Mouse (Mus musculus): ENCODE measurements around the gene Tas1r1. TPM values are rescaled to one million over a fixed set of nuclear protein-coding genes. Genes with fewer than 3 reads are reported as not detected.
"Not testable (repeated sequence)": the region's sequence is repeated elsewhere in the genome, so short reads cannot be mapped to it uniquely, and the experiment has no call there.

Gene Tas1r1
- total and polyA plus RNA-seq, 2 experiments from 2014 or later, result 0.08 TPM; not detected in 1

- TF ChIP-seq EP300 (IDR thresholded peaks at IDR 0.05; ENCODE audit: low read depth) (no peak), CTCF (IDR thresholded peaks at IDR 0.05; ENCODE audit: low read depth) (no peak)
- H3K36me3 ChIP-seq (replicated peaks; ENCODE audit: control insufficient read depth, insufficient read depth, low read length), result peaks cover 56% of the 10 kb centered on the region
- H3K4me1 ChIP-seq (ENCODE audit: control insufficient read depth, insufficient read depth), result peaks cover 8% of the 10 kb centered on the region; the same call in 1 of the 2 replicates
- DNase-seq (ENCODE audit: low spot score) (no peak), ATAC-seq (ENCODE audit: insufficient read depth, low read depth) (no peak)
- H3K9me3 ChIP-seq (replicated peaks; ENCODE audit: control insufficient read depth, low read length), result no peaks in the 10 kb centered on the region
- no peaks in the 10 kb centered on the region for H3K27me3 ChIP-seq (ENCODE audit: control insufficient read depth, insufficient read depth, low read length)
- WGBS, result 95% methylated on average over 22 of the region's 22 CpGs
- H3K4me2 ChIP-seq (ENCODE audit: low read depth, low read length), result no peak overlapping the region
- no peak overlapping the region for H3K4me3 ChIP-seq (ENCODE audit: low read depth, low read length)
- H3K27ac ChIP-seq (ENCODE audit: low read depth), result no peak overlapping the region
- H3K9ac ChIP-seq (replicated peaks; ENCODE audit: low read depth, low read length), result no peak overlapping the region
Measured at GRCm38 (mm10) chr4:152041924-152042641, 3.7 kb upstream of the Tas1r1 start.

DNA sequence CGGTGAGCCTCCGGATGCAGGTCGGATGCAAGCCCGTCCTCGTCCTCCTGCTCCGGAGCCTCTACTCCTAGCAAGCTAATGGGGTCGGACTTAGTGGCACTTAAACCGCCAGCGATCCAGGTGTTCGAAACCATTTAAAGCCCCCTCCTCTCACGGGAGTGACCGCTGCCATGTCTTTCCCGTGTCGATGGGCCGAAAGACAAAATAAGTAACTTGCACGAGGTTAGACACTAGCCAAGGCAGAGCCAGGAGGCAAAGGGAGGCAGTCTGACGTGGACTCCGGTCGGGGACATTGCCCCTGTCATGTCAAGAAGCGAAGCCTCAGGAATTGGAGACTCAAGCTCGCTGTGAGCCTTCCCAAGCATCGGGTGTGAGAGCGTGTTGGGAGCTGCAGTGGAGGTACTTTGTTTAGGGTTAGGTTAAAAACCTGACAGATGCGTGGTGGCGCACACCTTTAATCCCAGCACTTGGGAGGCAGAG, 1.5 kb upstream of the Tas1r1 start:
- Histone ChIP-seq H3K27ac (ENCODE audit: low read depth) (peak overlapping the region; percentile 51; the same call in 1 of the 2 replicates), H3K27me3 (ENCODE audit: control insufficient read depth, insufficient read depth, low read length) (no peaks in the 10 kb centered on the region), H3K4me3 (ENCODE audit: low read depth, low read length) (peak overlapping the region; percentile 98), H3K9me3 (replicated peaks; ENCODE audit: control insufficient read depth, low read length) (no peaks in the 10 kb centered on the region), H3K4me2 (ENCODE audit: low read depth, low read length) (peak overlapping the region; percentile 100), H3K9ac (replicated peaks; ENCODE audit: low read depth, low read length) (peak overlapping the region; percentile 95), H3K4me1 (ENCODE audit: control insufficient read depth, insufficient read depth) (peaks cover 8% of the 10 kb centered on the region; the same call in 1 of the 2 replicates), H3K36me3 (replicated peaks; ENCODE audit: control insufficient read depth, insufficient read depth, low read length) (peaks cover 38% of the 10 kb centered on the region)
- ATAC-seq (ENCODE audit: insufficient read depth, low read depth) (no peak), DNase-seq (ENCODE audit: low spot score) (no peak)
- no peak for TF ChIP-seq EP300 (IDR thresholded peaks at IDR 0.05; ENCODE audit: low read depth)
- TF ChIP-seq CTCF (IDR thresholded peaks at IDR 0.05; ENCODE audit: low read depth), result no peak
- 3% methylated on average over 25 of the region's 25 CpGs for WGBS

GRCm38 (mm10) chr4:152038985-152039830, 840 bp upstream of the Tas1r1 start, which contains the start of gene Nol9:
TSS of gene Nol9 (plus strand) at chr4:152039321.
- peak within 1 kb of the TSS; percentile 51; the same call in 1 of the 2 replicates for H3K27ac ChIP-seq (ENCODE audit: low read depth)
- peaks cover 8% of the 10 kb centered on the region; the same call in 1 of the 2 replicates for H3K4me1 ChIP-seq (ENCODE audit: control insufficient read depth, insufficient read depth)
- peaks cover 31% of the 10 kb centered on the region for H3K36me3 ChIP-seq (replicated peaks; ENCODE audit: control insufficient read depth, insufficient read depth, low read length)
- peak within 1 kb of the TSS; percentile 95 for H3K9ac ChIP-seq (replicated peaks; ENCODE audit: low read depth, low read length)
- H3K27me3 ChIP-seq (ENCODE audit: control insufficient read depth, insufficient read depth, low read length), result no peaks in the 10 kb centered on the region
- peak within 1 kb of the TSS; percentile 100 for H3K4me2 ChIP-seq (ENCODE audit: low read depth, low read length)
- no peaks in the 10 kb centered on the region for H3K9me3 ChIP-seq (replicated peaks; ENCODE audit: control insufficient read depth, low read length)
- under 1% methylated on average over 86 of the region's 86 CpGs for WGBS
- H3K4me3 ChIP-seq (ENCODE audit: low read depth, low read length), result peak within 1 kb of the TSS; percentile 98
- TF ChIP-seq CTCF (IDR thresholded peaks at IDR 0.05; ENCODE audit: low read depth) (peak; percentile 94), EP300 (IDR thresholded peaks at IDR 0.05; ENCODE audit: low read depth) (peak; percentile 96; the same call in 1 of the 2 replicates)
- ATAC-seq (ENCODE audit: insufficient read depth, low read depth) (peak; percentile 93), DNase-seq (ENCODE audit: low spot score) (peak; percentile 89)

- not testable (repeated sequence) for H3K4me3 ChIP-seq (ENCODE audit: low read depth, low read length); ATAC-seq (ENCODE audit: insufficient read depth, low read depth); H3K9me3 ChIP-seq (replicated peaks; ENCODE audit: control insufficient read depth, low read length); DNase-seq (ENCODE audit: low spot score); H3K4me1 ChIP-seq (ENCODE audit: control insufficient read depth, insufficient read depth); H3K27me3 ChIP-seq (ENCODE audit: control insufficient read depth, insufficient read depth, low read length); H3K27ac ChIP-seq (ENCODE audit: low read depth); H3K9ac ChIP-seq (replicated peaks; ENCODE audit: low read depth, low read length); H3K4me2 ChIP-seq (ENCODE audit: low read depth, low read length); H3K36me3 ChIP-seq (replicated peaks; ENCODE audit: control insufficient read depth, insufficient read depth, low read length)
- WGBS, result 85% methylated on average over 6 of the region's 6 CpGs
- TF ChIP-seq CTCF (IDR thresholded peaks at IDR 0.05; ENCODE audit: low read depth), result peak; percentile 26; the same call in 1 of the 2 replicates
Measured at GRCm38 (mm10) chr4:152036464-152036863, 1.9 kb downstream of the Tas1r1 start.

DNA sequence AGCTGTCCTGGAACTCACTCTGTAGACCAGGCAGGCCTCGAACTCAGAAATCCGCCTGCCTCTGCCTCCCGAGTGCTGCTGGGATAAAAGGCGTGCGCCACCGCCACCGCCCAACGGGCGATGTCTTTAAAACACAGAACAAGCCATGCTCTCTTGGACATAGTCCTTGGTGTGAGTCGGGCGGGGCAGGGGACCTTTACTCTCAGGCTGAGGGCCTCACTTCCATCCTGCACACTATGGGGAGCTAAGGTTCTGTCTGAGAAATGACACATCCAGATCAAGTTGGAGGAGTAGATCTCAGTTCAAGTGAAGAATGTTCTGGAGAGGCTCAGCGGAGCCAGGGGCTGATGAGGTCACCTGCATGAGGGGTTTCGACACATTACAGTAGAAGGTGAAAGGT, 5.4 kb downstream of the Tas1r1 start:
- Histone ChIP-seq H3K27me3 (ENCODE audit: control insufficient read depth, insufficient read depth, low read length) (no peaks in the 10 kb centered on the region), H3K4me1 (ENCODE audit: control insufficient read depth, insufficient read depth) (peaks cover 6% of the 10 kb centered on the region), H3K27ac (ENCODE audit: low read depth) (no peak overlapping the region), H3K9ac (replicated peaks; ENCODE audit: low read depth, low read length) (no peak overlapping the region), H3K4me3 (ENCODE audit: low read depth, low read length) (no peak overlapping the region), H3K36me3 (replicated peaks; ENCODE audit: control insufficient read depth, insufficient read depth, low read length) (no peaks in the 10 kb centered on the region), H3K9me3 (replicated peaks; ENCODE audit: control insufficient read depth, low read length) (no peaks in the 10 kb centered on the region), H3K4me2 (ENCODE audit: low read depth, low read length) (no peak overlapping the region)
- ATAC-seq (ENCODE audit: insufficient read depth, low read depth) (no peak), DNase-seq (ENCODE audit: low spot score) (no peak)
- WGBS, result 85% methylated on average over 13 of the region's 13 CpGs
- no peak for TF ChIP-seq EP300 (IDR thresholded peaks at IDR 0.05; ENCODE audit: low read depth)
